Mouse (Mus musculus) embryonic facial prominence, embryonic 12.5 days (tissue): ENCODE measurements at regions not wholly inside any gene's neighbourhood (a gene's known extent, or its start where the extent isn't known, plus 50 kb on each side); places are given as distances from the start of the nearest gene placed in this dataset.

Source experiments
- ATAC-seq: fragments of 200-750 bp; cut with Nextera tagmentation; 2 replicates; pipeline ENCODE4 v1.8.0; 2017; ENCODE audit not compliant: insufficient number of reproducible peaks, insufficient read depth, low FRiP score, low TSS enrichment
- H3K27ac ChIP-seq: fragments of 300-500 bp; sonication (generic); 2 replicates; pipeline ENCODE4 v1.5.1; 2016; ENCODE audit warnings: mild to moderate bottlenecking
- H3K27me3 ChIP-seq: fragments of 300-500 bp; sonication (generic); 2 replicates; pipeline ENCODE4 v1.6.1; 2016; ENCODE audit warnings: mild to moderate bottlenecking, moderate library complexity
- H3K36me3 ChIP-seq: fragments of 300-500 bp; sonication (generic); 2 replicates; pipeline ENCODE4 v1.6.1; 2016; ENCODE audit warnings: mild to moderate bottlenecking
- H3K4me1 ChIP-seq: fragments of 300-500 bp; sonication (generic); 2 replicates; pipeline ENCODE4 v1.6.1; 2016
- H3K4me2 ChIP-seq: fragments of 300-500 bp; sonication (generic); replicated peaks from 2 replicates; pipeline ENCODE4 v1.6.1; 2016; ENCODE audit warnings: mild to moderate bottlenecking, moderate library complexity
- H3K4me3 ChIP-seq: fragments of 300-500 bp; sonication (generic); 2 replicates; pipeline ENCODE4 v1.5.1; 2016; ENCODE audit warnings: mild to moderate bottlenecking
- H3K9ac ChIP-seq: fragments of 300-500 bp; sonication (generic); 2 replicates; pipeline ENCODE4 v1.6.1; 2016; ENCODE audit warnings: mild to moderate bottlenecking, moderate library complexity
- H3K9me3 ChIP-seq: fragments of 300-500 bp; sonication (generic); 2 replicates; pipeline ENCODE4 v1.6.1; 2016; ENCODE audit warnings: mild to moderate bottlenecking, moderate library complexity
- WGBS: fragments of 180-500 bp; shearing (Covaris S2); methylation state at CpG from one replicate; pipeline ENCODE4 v1.1.7; 2016; 5-methylcytosine and 5-hydroxymethylcytosine counted together

DNA sequence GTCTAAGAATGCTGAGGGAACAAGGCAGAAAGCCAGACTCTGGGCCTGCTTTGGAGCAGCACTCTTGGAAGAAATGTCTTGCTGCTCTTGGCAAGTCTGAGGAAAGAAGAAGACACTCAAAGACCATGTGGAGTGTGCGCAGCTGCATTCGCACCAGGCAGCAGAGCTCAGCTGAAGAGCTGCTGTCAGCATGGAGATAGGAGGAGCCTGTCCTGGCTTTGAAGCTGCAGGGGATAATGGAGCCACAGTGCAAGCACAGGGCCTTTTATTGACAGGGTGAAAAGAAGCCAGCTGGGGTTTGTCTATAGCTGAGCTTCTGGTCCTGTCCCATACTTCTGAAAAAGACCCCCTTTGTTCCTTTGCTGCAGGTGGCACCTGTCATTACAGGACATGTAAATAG is 411.0 kb upstream of the Zfp462 start:
- no peaks in the 10 kb centered on the region for H3K9me3 ChIP-seq
- no peak overlapping the region for H3K9ac ChIP-seq
- 28% methylated on average over 2 of the region's 2 CpGs for WGBS
- H3K4me1 ChIP-seq: peaks cover 6% of the 10 kb centered on the region; the same call in 1 of the 2 replicates
- H3K4me3 ChIP-seq: no peak overlapping the region
- no peak for ATAC-seq
- H3K4me2 ChIP-seq: no peak overlapping the region
- H3K27me3 ChIP-seq: no peaks in the 10 kb centered on the region
- H3K27ac ChIP-seq: 0 out of 2 replicates have a peak overlapping the region, but pooled peaks have one; percentile 7
- no peaks in the 10 kb centered on the region for H3K36me3 ChIP-seq

DNA sequence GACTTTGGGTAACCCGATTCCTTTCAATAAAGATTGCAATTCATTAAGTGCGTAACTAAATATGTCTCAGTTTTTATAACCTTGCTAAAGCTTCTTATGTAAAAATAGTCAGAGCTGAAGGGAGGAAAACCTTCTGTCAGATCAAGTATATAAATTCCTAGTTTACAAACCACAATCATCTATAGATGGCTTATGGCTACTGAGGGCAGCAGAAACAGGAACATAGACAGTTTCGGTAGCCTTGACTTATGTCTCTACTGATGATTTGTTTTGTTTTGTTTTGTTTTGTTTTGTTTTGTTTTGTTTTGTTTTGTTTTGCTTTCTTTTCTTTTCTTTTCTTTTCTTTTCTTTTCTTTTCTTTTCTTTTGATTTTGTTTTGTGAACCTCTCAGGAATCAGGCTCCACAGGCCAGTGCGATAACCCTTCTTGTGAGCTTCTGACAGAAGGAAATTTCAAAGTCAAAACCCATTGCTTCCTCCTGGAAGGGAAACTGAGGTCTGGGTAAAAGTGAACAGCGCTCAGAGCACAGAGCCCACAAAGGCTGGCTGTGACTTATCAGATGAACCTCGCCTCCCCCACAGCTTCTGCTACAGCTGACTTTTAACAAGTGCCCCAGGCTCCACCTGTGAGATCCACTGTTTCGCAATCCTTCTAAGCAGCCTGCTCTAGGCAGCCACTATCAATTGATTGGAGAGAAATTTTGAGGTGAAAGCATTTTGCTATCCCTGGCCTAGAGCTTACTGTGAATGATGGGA is 391.8 kb upstream of the Zfp462 start:
- ATAC-seq: no peak
- Histone ChIP-seq H3K4me2 (no peak overlapping the region), H3K4me3 (no peak overlapping the region), H3K9ac (no peak overlapping the region), H3K36me3 (no peaks in the 10 kb centered on the region), H3K27ac (no peak overlapping the region), H3K9me3 (no peaks in the 10 kb centered on the region), H3K27me3 (no peaks in the 10 kb centered on the region), H3K4me1 (no peaks in the 10 kb centered on the region)
- 79% methylated on average over 7 of the region's 7 CpGs for WGBS

- Histone ChIP-seq H3K4me3 (no peak overlapping the region), H3K4me2 (no peak overlapping the region), H3K27ac (no peak overlapping the region), H3K9me3 (no peaks in the 10 kb centered on the region), H3K4me1 (no peaks in the 10 kb centered on the region), H3K36me3 (no peaks in the 10 kb centered on the region), H3K9ac (no peak overlapping the region), H3K27me3 (no peaks in the 10 kb centered on the region)
- WGBS: 76% methylated on average over 1 of the region's 1 CpGs
- ATAC-seq: no peak
Measured at GRCm38 (mm10) chr4:54563075-54563474, 381.8 kb upstream of the Zfp462 start.

DNA sequence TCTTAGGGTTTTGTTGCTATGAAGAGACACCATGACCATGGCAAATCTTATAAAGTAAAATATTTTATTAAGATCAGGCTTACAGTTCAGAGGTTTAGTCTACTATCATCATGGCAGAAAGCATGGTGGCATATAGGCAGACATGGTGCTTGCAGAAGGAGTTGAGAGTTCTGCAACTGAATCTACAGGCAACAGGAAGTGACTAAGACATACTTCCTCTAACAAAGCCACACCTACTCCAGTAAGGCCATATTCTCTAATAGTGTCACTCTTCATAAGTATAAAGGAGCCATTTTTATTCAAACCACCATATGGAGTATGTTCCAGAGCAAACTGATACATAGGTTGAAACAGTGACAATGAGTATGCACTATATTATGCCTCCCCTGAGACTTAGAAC is 371.7 kb upstream of the Zfp462 start:
- Histone ChIP-seq H3K27me3 (no peaks in the 10 kb centered on the region), H3K36me3 (no peaks in the 10 kb centered on the region), H3K4me1 (no peaks in the 10 kb centered on the region), H3K27ac (no peak overlapping the region), H3K9ac (no peak overlapping the region), H3K4me3 (no peak overlapping the region), H3K4me2 (no peak overlapping the region), H3K9me3 (no peaks in the 10 kb centered on the region)
- ATAC-seq: no peak

GRCm38 (mm10) chr4:54587197-54587596 is 357.7 kb upstream of the Zfp462 start:
- no peak overlapping the region for H3K4me2 ChIP-seq

DNA sequence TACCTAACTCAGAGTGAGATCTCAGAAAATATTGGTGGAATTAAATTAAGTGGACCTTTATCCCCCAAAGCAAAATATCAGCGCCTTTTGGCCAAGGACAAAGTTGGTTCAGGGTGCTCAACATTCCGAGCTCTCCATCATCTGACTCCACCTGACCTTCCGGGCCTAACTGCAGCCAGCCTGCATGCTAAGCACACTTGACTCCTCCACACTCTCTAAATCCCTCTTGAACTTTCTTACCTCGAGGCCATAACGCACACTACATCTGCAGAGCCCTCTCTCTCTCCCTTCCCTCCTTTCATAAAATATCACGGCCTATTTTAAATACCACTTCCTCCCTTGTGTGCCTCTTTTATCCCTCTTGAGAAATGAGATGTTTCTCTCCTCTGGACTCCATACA is 356.1 kb upstream of the Zfp462 start:
- Histone ChIP-seq H3K36me3 (no peaks in the 10 kb centered on the region), H3K4me3 (no peak overlapping the region), H3K27me3 (no peaks in the 10 kb centered on the region), H3K4me1 (no peaks in the 10 kb centered on the region), H3K27ac (no peak overlapping the region), H3K9ac (no peak overlapping the region), H3K9me3 (no peaks in the 10 kb centered on the region), H3K4me2 (no peak overlapping the region)
- 75% methylated on average over 6 of the region's 6 CpGs for WGBS
- no peak for ATAC-seq

More at GRCm38 (mm10) chr4:54587197-54587596, 357.7 kb upstream of the Zfp462 start:
- H3K4me1 ChIP-seq: no peaks in the 10 kb centered on the region
- no peaks in the 10 kb centered on the region for H3K9me3 ChIP-seq
- no peaks in the 10 kb centered on the region for H3K27me3 ChIP-seq
- no peak overlapping the region for H3K4me3 ChIP-seq
- 74% methylated on average over 6 of the region's 6 CpGs for WGBS
- H3K9ac ChIP-seq: no peak overlapping the region
- H3K27ac ChIP-seq: no peak overlapping the region
- ATAC-seq: no peak
- H3K36me3 ChIP-seq: no peaks in the 10 kb centered on the region

DNA sequence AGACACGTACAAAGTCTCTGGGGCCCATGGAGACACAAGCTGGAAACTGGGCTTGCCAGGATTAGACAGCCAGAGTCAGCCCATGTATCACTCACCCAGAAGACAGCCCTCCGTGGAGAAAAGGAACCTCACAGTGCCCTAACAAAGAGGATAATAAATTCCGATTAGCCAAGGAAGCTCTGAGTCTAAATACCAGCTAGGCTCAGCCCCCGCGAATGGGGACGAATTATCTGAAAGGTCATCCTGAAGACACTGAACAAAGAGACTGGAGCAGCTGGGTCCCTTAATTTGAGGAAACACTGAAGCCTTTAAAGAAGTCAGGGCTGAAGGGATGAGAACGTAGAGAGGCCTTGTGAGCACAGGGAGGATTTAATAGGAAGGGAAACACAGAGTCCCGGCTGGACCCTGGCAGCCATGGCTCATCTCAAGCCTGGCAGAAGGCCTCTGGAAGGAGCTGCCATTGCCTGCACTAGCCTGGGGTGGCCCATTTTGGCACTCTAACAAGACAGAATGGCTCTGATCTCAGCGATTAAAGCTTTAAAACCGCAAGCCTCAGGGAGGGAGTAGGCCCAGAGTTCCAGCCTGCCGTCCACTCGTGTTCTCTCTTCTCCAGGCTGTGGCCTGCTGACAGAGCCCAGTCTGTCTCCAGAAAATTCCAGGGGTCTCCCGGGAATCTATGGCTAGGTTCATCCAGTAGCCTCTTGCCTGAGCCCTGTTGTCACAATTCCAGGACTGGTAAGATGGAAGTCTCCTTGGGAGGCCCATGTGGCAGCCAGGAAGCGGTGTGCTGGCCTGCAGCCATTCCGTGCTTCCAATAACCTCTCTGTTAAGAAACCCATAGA is 343.0 kb upstream of the Zfp462 start:
- Histone ChIP-seq H3K27ac (no peak overlapping the region), H3K27me3 (no peaks in the 10 kb centered on the region), H3K4me3 (no peak overlapping the region), H3K4me2 (no peak overlapping the region), H3K36me3 (no peaks in the 10 kb centered on the region), H3K4me1 (no peaks in the 10 kb centered on the region), H3K9ac (no peak overlapping the region), H3K9me3 (no peaks in the 10 kb centered on the region)
- WGBS: 58% methylated on average over 15 of the region's 15 CpGs
- ATAC-seq: peak; percentile 52; the same call in 1 of the 2 replicates

GRCm38 (mm10) chr4:54602513-54603205 is 342.2 kb upstream of the Zfp462 start:
- no peak overlapping the region for H3K9ac ChIP-seq
- no peaks in the 10 kb centered on the region for H3K9me3 ChIP-seq
- H3K36me3 ChIP-seq: no peaks in the 10 kb centered on the region
- no peak overlapping the region for H3K4me2 ChIP-seq
- no peak overlapping the region for H3K27ac ChIP-seq
- WGBS: 90% methylated on average over 6 of the region's 6 CpGs
- H3K4me1 ChIP-seq: no peaks in the 10 kb centered on the region
- no peaks in the 10 kb centered on the region for H3K27me3 ChIP-seq
- H3K4me3 ChIP-seq: no peak overlapping the region
- no peak for ATAC-seq

DNA sequence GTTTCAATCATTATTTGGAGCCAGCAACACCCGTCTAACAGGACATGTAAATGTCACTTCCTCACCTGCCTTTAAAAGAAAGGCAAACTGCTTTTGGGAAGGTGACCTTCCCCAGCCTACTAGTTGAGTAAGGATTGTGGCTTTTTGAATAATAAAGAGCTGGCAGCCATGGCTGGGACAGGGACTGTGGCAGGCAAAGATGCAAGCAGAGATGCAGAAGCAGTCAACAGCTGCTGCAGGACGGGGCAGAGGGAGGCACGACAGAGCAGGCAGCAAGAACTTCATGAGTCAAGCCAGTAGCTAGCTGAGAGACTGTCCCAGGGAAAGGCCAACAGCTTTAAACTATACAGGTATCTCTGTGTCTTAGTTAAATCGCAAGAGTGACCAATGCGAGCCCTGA is 334.7 kb upstream of the Zfp462 start:
- no peaks in the 10 kb centered on the region for H3K27me3 ChIP-seq
- H3K4me2 ChIP-seq: no peak overlapping the region
- no peaks in the 10 kb centered on the region; the same call in 1 of the 2 replicates for H3K9me3 ChIP-seq
- H3K36me3 ChIP-seq: no peaks in the 10 kb centered on the region
- H3K9ac ChIP-seq: no peak overlapping the region
- no peak for ATAC-seq
- H3K4me3 ChIP-seq: no peak overlapping the region
- H3K4me1 ChIP-seq: no peaks in the 10 kb centered on the region
- no peak overlapping the region for H3K27ac ChIP-seq
- 61% methylated on average over 5 of the region's 5 CpGs for WGBS

- H3K4me3 ChIP-seq: no peak overlapping the region
- WGBS: 46% methylated on average over 7 of the region's 7 CpGs
- H3K27me3 ChIP-seq: no peaks in the 10 kb centered on the region
- no peak overlapping the region for H3K4me2 ChIP-seq
- no peaks in the 10 kb centered on the region for H3K36me3 ChIP-seq
- no peaks in the 10 kb centered on the region; the same call in 1 of the 2 replicates for H3K9me3 ChIP-seq
- no peak for ATAC-seq
- H3K27ac ChIP-seq: no peak overlapping the region
- H3K4me1 ChIP-seq: no peaks in the 10 kb centered on the region
- no peak overlapping the region for H3K9ac ChIP-seq
Measured at GRCm38 (mm10) chr4:54611990-54612980, 332.6 kb upstream of the Zfp462 start.

GRCm38 (mm10) chr4:54613076-54613475 is 331.8 kb upstream of the Zfp462 start:
- no peak overlapping the region for H3K27ac ChIP-seq
- no peaks in the 10 kb centered on the region for H3K27me3 ChIP-seq
- no peak overlapping the region for H3K9ac ChIP-seq
- no peak overlapping the region for H3K4me2 ChIP-seq
- ATAC-seq: no peak
- no peaks in the 10 kb centered on the region; the same call in 1 of the 2 replicates for H3K9me3 ChIP-seq
- no peak overlapping the region for H3K4me3 ChIP-seq
- 58% methylated on average over 3 of the region's 3 CpGs for WGBS
- H3K4me1 ChIP-seq: no peaks in the 10 kb centered on the region
- no peaks in the 10 kb centered on the region for H3K36me3 ChIP-seq
